In genomic region chr1:63995828-63996227, GRCm38 (mm10) we compare ENCODE assay signal across 17 mouse cellular contexts.
DNase-seq lines count a peak whose midpoint lies in the region; ATAC-seq lines count a peak whose summit lies in the region.
"Had no signal": no experiment of that assay in that cellular context is flagged by ENCODE, and none has a peak within 500 bp of the region (broad histone marks: within the 10 kb centered on the region; RNA-seq: fewer than 3 reads in every experiment).

No protein-coding gene starts in this region.

- 0 out of 2 replicates have a peak overlapping the region, but pooled peaks have one; percentile 71 for H3K27ac ChIP-seq in forebrain, embryonic 15.5 days (replicated peaks)
- no peak overlapping the region for H3K27ac ChIP-seq in forebrain, embryonic 12.5 days
- H3K27ac ChIP-seq in kidney, embryonic 14.5 days (ENCODE audit: low read depth, low read length), result no peak overlapping the region
- H3K27ac ChIP-seq: limb, embryonic 12.5 days; liver, embryonic 14.5 days; neural tube, embryonic 15.5 days had no signal

- H3K4me3 ChIP-seq in forebrain, embryonic 15.5 days, result no peak overlapping the region
- H3K4me3 ChIP-seq in forebrain, embryonic 12.5 days (replicated peaks), result no peak overlapping the region
- no peak overlapping the region for H3K4me3 ChIP-seq in kidney, embryonic 14.5 days (ENCODE audit: low read length)
- H3K4me3 ChIP-seq: limb, embryonic 12.5 days; neural tube, embryonic 15.5 days had no signal

- no peak overlapping the region for H3K4me2 ChIP-seq in forebrain, embryonic 15.5 days (replicated peaks)
- H3K4me2 ChIP-seq in forebrain, embryonic 12.5 days, result no peak overlapping the region
- H3K4me2 ChIP-seq in kidney, embryonic 14.5 days (replicated peaks; ENCODE audit: low read depth, low read length), result no peak overlapping the region
- H3K4me2 ChIP-seq: limb, embryonic 12.5 days had no signal

- H3K4me1 ChIP-seq in forebrain, embryonic 15.5 days, result peaks cover 27% of the 10 kb centered on the region
- H3K4me1 ChIP-seq in forebrain, embryonic 12.5 days, result peaks cover 31% of the 10 kb centered on the region
- peaks cover 16% of the 10 kb centered on the region for H3K4me1 ChIP-seq in kidney, embryonic 14.5 days (ENCODE audit: control insufficient read depth, insufficient read depth, low read length)

- H3K27me3 ChIP-seq in forebrain, embryonic 15.5 days, result no peaks in the 10 kb centered on the region
- no peaks in the 10 kb centered on the region for H3K27me3 ChIP-seq in forebrain, embryonic 12.5 days
- no peaks in the 10 kb centered on the region for H3K27me3 ChIP-seq in kidney, embryonic 14.5 days (ENCODE audit: control insufficient read depth, insufficient read depth, low read length)
- H3K27me3 ChIP-seq: neural tube, embryonic 15.5 days had no signal

- H3K9ac ChIP-seq in forebrain, embryonic 15.5 days (replicated peaks), result no peak overlapping the region
- H3K9ac ChIP-seq in forebrain, embryonic 12.5 days, result no peak overlapping the region
- no peak overlapping the region for H3K9ac ChIP-seq in kidney, embryonic 14.5 days (ENCODE audit: low read depth, low read length)
- H3K9ac ChIP-seq: limb, embryonic 12.5 days; liver, embryonic 14.5 days; neural tube, embryonic 15.5 days had no signal

- WGBS in forebrain, embryonic 15.5 days, result 18% methylated on average over 4 of the region's 4 CpGs
- WGBS in forebrain, embryonic 12.5 days, result 20% methylated on average over 4 of the region's 4 CpGs
- WGBS in kidney, embryonic 14.5 days, result 18% methylated on average over 4 of the region's 4 CpGs

- DNase-seq in kidney, adult 9 months, result no peak
- DNase-seq in retina, postnatal 1 day, result peak; percentile 24
- no peak for DNase-seq in retina, embryonic 14.5 days (ENCODE audit: low spot score)
- no peak for DNase-seq in frontal cortex, postnatal 25 days (ENCODE audit: low spot score in 2 of 2)
- DNase-seq in thymus, postnatal 36 days, result no peak
- DNase-seq: adrenal gland, adult 2 months; cerebellum, adult 11 months; gastrocnemius, postnatal 14 days; right cerebral cortex, postnatal 14 days had no signal

- no peaks in the 10 kb centered on the region for H3K9me3 ChIP-seq in forebrain, embryonic 15.5 days
- no peaks in the 10 kb centered on the region for H3K9me3 ChIP-seq in forebrain, embryonic 12.5 days
- no peaks in the 10 kb centered on the region for H3K9me3 ChIP-seq in kidney, embryonic 14.5 days (ENCODE audit: control insufficient read depth, low read length)
- H3K9me3 ChIP-seq: limb, embryonic 12.5 days; neural tube, embryonic 15.5 days had no signal

- no peak for ATAC-seq in forebrain, embryonic 15.5 days (replicated peaks)
- no peak for ATAC-seq in forebrain, embryonic 12.5 days (ENCODE audit: low FRiP score)
- ATAC-seq in kidney, embryonic 14.5 days (ENCODE audit: low FRiP score, low TSS enrichment), result peak; percentile 50; the same call in 1 of the 2 replicates
- ATAC-seq: hindbrain, embryonic 16.5 days; lung, postnatal 0 days had no signal

- no peaks in the 10 kb centered on the region for H3K36me3 ChIP-seq in forebrain, embryonic 15.5 days
- no peaks in the 10 kb centered on the region for H3K36me3 ChIP-seq in forebrain, embryonic 12.5 days (replicated peaks)
- H3K36me3 ChIP-seq in kidney, embryonic 14.5 days (ENCODE audit: control insufficient read depth, insufficient read depth, low read length), result no peaks in the 10 kb centered on the region
- H3K36me3 ChIP-seq: limb, embryonic 12.5 days; neural tube, embryonic 15.5 days had no signal
